Mouse (Mus musculus): ENCODE measurements around the gene Nid2. TPM values are rescaled to one million over a fixed set of nuclear protein-coding genes. Genes with fewer than 3 reads are reported as not detected.

Nid2 gene
- 9.4 TPM for polyA plus RNA-seq (2014; fragmentation: Illumina TruSeq; extraction: RNeasy Lipid Tissue Mini Kit (QIAGEN cat#74804); ENCODE audit: low replicate concordance)

GRCm38 (mm10) chr14:19751025-19751771, at the start of gene Nid2:
Nid2 (plus strand) TSS chr14:19751265.

GRCm38 (mm10) chr14:19823321-19824142, 72.5 kb downstream of the Nid2 start, which contains the start of gene Rtraf:
Rtraf (minus strand) TSS chr14:19823824.

Other genes starting within 250 kb of the Nid2 start
- gene Gm2244, start 201.3 kb upstream of the Nid2 start, polyA plus RNA-seq (2014; fragmentation: Illumina TruSeq; extraction: RNeasy Lipid Tissue Mini Kit (QIAGEN cat#74804); ENCODE audit: low replicate concordance) = not detected
- 4.1 TPM for gene Gm2237, start 166.1 kb upstream of the Nid2 start, polyA plus RNA-seq (2014; fragmentation: Illumina TruSeq; extraction: RNeasy Lipid Tissue Mini Kit (QIAGEN cat#74804); ENCODE audit: low replicate concordance)
- not detected for gene Gm5458, start 148.7 kb upstream of the Nid2 start, polyA plus RNA-seq (2014; fragmentation: Illumina TruSeq; extraction: RNeasy Lipid Tissue Mini Kit (QIAGEN cat#74804); ENCODE audit: low replicate concordance)
- 284 TPM for gene Rtraf, start 72.6 kb downstream of the Nid2 start, polyA plus RNA-seq (2014; fragmentation: Illumina TruSeq; extraction: RNeasy Lipid Tissue Mini Kit (QIAGEN cat#74804); ENCODE audit: low replicate concordance)
- gene Gng2, start 226.4 kb downstream of the Nid2 start, polyA plus RNA-seq (2014; fragmentation: Illumina TruSeq; extraction: RNeasy Lipid Tissue Mini Kit (QIAGEN cat#74804); ENCODE audit: low replicate concordance) = 24.9 TPM